Mouse (Mus musculus) heart, embryonic 14.5 days (tissue): ENCODE results near the gene Mettl13. TPM values are rescaled to one million over a fixed set of nuclear protein-coding genes. Genes with fewer than 3 reads are reported as not detected.

Experiments
- ATAC-seq: fragments of 200-750 bp; cut with Nextera tagmentation; 2 replicates; pipeline ENCODE4 v1.8.0; 2017; ENCODE audit warnings: low read depth, moderate TSS enrichment; ENCODE audit not compliant: insufficient number of reproducible peaks, insufficient read depth, low FRiP score
- H3K27ac ChIP-seq, 2 experiments: fragments of 200-500 bp in 1 of 2; fragments of 300-500 bp in 1 of 2; sonication (generic) in 1 of 2; replicated peaks in 1 of 2; 2 replicates each; pipeline ENCODE4 v1.5.1; 2012 to 2014; ENCODE audit warnings: low read depth in 2 of 2, low read length in 2 of 2, control low read depth in 1 of 2, mild to moderate bottlenecking in 1 of 2, mixed read lengths in 1 of 2; ENCODE audit not compliant: control insufficient read depth in 1 of 2, insufficient read depth in 1 of 2
- H3K27me3 ChIP-seq: fragments of 300-500 bp; sonication (generic); 2 replicates; pipeline ENCODE4 v1.6.1; 2014; ENCODE audit warnings: mild to moderate bottlenecking, low read length, control low read depth; ENCODE audit not compliant: control insufficient read depth, insufficient read depth
- H3K36me3 ChIP-seq: fragments of 300-500 bp; sonication (generic); 2 replicates; pipeline ENCODE4 v1.6.1; 2014; ENCODE audit warnings: mild to moderate bottlenecking, control low read depth, low read length, mixed read lengths; ENCODE audit not compliant: control insufficient read depth, insufficient read depth
- H3K4me1 ChIP-seq, 2 experiments: fragments of 200-500 bp in 1 of 2; fragments of 300-500 bp in 1 of 2; sonication (generic) in 1 of 2; 2 replicates each; pipeline ENCODE4 v1.6.1; 2012 to 2014; ENCODE audit warnings: low read length in 2 of 2, control low read depth in 1 of 2, mixed read lengths in 1 of 2; ENCODE audit not compliant: control insufficient read depth in 2 of 2, insufficient read depth in 2 of 2
- H3K4me2 ChIP-seq: fragments of 300-500 bp; sonication (generic); 2 replicates; pipeline ENCODE4 v1.6.1; 2014; ENCODE audit warnings: mild to moderate bottlenecking, low read length
- H3K4me3 ChIP-seq, 2 experiments: fragments of 200-500 bp in 1 of 2; fragments of 300-500 bp in 1 of 2; sonication (generic) in 1 of 2; 2 replicates each; pipeline ENCODE4 v1.5.1; 2012 to 2014; ENCODE audit warnings: low read length in 2 of 2, mild to moderate bottlenecking in 2 of 2, control low read depth in 1 of 2, low read depth in 1 of 2, moderate library complexity in 1 of 2; ENCODE audit not compliant: control insufficient read depth in 1 of 2, insufficient read depth in 1 of 2
- H3K9ac ChIP-seq: fragments of 300-500 bp; sonication (generic); 2 replicates; pipeline ENCODE4 v1.6.1; 2014; ENCODE audit warnings: mild to moderate bottlenecking, low read length
- H3K9me3 ChIP-seq: fragments of 300-500 bp; sonication (generic); 2 replicates; pipeline ENCODE4 v1.6.1; 2016; ENCODE audit warnings: low read length, control low read depth; ENCODE audit not compliant: control insufficient read depth
- WGBS: fragments of 180-500 bp; shearing (Covaris S2); extraction: QIAGEN DNeasy Blood & Tissue Kit; methylation state at CpG from one replicate; pipeline ENCODE4 v1.1.7; 2014; 5-methylcytosine and 5-hydroxymethylcytosine counted together
- polyA plus RNA-seq: library from polyadenylated mRNA; unstranded; fragments of >200 nt; fragmentation: Nextera tagmentation; extraction: Ambion mirVana; gene quantifications from 2 replicates; pipeline ENCODE4 v1.2.1, GENCODE M21; 2014

Mettl13 gene
- polyA plus RNA-seq, 1 experiment from 2014 or later = 6.9 TPM

GRCm38 (mm10) chr1:162552956-162553355 lies 4.6 kb upstream of the Mettl13 start:
- Histone ChIP-seq H3K4me1 (no peaks in the 10 kb centered on the region), H3K27ac (no peak overlapping the region), H3K4me3 (no peak overlapping the region), H3K4me2 (no peak overlapping the region), H3K9me3 (no peaks in the 10 kb centered on the region), H3K9ac (no peak overlapping the region), H3K27me3 (no peaks in the 10 kb centered on the region), H3K36me3 (no peaks in the 10 kb centered on the region)
- 43% methylated on average over 9 of the region's 9 CpGs for WGBS
- no peak for ATAC-seq

DNA sequence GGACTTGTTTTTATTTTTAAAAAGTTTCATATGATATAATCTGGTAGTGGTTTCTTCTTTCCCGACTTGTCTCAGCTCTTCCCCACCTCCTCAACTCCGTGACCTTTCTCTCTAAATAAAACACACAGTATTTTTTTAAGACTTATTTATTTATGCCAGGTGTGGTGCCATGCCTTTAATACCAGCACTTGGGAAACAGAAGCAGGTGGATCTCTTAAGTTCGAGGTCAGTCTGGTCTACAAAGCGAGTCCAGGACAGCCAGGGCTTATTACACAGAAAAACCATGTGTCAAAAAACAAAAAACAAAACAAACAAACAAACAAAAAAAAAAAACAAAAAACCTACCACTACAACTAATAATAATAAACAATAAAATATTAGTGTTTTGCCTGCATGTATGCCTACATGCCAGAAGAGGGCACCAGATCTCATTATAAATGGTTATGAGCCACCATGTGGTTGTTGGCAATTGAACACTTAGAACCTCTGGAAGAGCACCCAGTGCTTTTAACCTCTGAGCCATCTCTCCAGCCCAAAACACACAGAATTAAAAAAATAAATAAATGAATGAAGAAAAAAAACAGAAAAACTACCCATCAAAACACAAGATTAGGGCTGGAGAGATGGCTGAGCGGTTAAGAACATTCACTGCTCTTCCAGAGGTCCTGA lies 1.4 kb upstream of the Mettl13 start:
- H3K27ac ChIP-seq = no peak overlapping the region
- WGBS = 72% methylated on average over 5 of the region's 5 CpGs
- no peak overlapping the region for H3K4me3 ChIP-seq
- H3K4me1 ChIP-seq = peaks cover 0 to 11% of the 10 kb centered on the region in 2 experiments; a peak in 2 of 4 replicates
- no peaks in the 10 kb centered on the region for H3K27me3 ChIP-seq
- no peak overlapping the region for H3K9ac ChIP-seq
- H3K9me3 ChIP-seq = no peaks in the 10 kb centered on the region
- H3K4me2 ChIP-seq = no peak overlapping the region
- ATAC-seq = no peak
- peaks cover 17% of the 10 kb centered on the region for H3K36me3 ChIP-seq

DNA sequence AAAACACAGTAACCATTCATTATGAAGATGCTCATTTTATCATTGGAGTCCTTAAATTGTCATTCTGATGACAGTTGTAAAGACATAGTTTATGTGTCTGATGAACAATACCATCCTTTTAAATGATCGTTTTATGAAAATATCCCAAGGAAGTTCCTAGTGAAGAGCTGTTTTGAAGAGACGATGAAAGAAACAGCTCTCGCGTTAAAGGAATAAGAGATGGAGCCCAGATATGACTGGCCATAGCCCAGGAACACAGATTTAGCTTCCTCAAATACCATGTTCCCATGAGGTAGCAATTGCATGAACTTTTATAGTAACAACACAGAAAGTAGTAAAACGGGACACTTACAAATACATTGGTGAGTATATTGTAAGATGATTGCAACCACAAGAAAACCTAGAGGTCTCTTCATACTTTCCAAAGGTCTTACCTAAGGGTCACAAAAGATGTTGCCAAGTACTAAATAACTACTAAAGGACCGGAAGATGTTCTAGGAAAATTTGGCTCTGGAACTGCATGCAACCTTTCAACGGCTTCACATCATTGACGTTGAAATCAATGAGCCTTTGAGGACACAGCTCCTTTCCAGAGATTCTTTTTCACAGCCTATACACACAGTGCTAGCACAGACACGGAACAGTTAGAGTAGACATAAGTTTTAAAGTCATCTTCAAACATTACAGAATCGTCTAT lies 714 bp upstream of the Mettl13 start:
- peak overlapping the region in 1 of 2 experiments; percentile 81; a peak in 3 of 4 replicates for H3K4me3 ChIP-seq
- no peaks in the 10 kb centered on the region for H3K9me3 ChIP-seq
- H3K4me2 ChIP-seq = peak overlapping the region; percentile 85
- no peak for ATAC-seq
- H3K4me1 ChIP-seq = peaks cover 0 to 11% of the 10 kb centered on the region in 2 experiments; a peak in 2 of 4 replicates
- peak overlapping the region in 1 of 2 experiments; percentile 73; a peak in 3 of 4 replicates for H3K27ac ChIP-seq
- no peaks in the 10 kb centered on the region for H3K27me3 ChIP-seq
- H3K36me3 ChIP-seq = peaks cover 24% of the 10 kb centered on the region
- peak overlapping the region; percentile 83 for H3K9ac ChIP-seq
- 57% methylated on average over 10 of the region's 10 CpGs for WGBS

- peak overlapping the region; percentile 77 to 81 for H3K4me3 ChIP-seq
- peaks cover 0 to 11% of the 10 kb centered on the region in 2 experiments; a peak in 2 of 4 replicates for H3K4me1 ChIP-seq
- WGBS = 6% methylated on average over 10 of the region's 10 CpGs
- peaks cover 39% of the 10 kb centered on the region for H3K36me3 ChIP-seq
- H3K9ac ChIP-seq = peak overlapping the region; percentile 83
- no peak for ATAC-seq
- peak overlapping the region; percentile 85 for H3K4me2 ChIP-seq
- H3K9me3 ChIP-seq = no peaks in the 10 kb centered on the region
- no peak overlapping the region for H3K27ac ChIP-seq
- H3K27me3 ChIP-seq = no peaks in the 10 kb centered on the region
Observed at GRCm38 (mm10) chr1:162547607-162548006, 744 bp downstream of the Mettl13 start.

DNA sequence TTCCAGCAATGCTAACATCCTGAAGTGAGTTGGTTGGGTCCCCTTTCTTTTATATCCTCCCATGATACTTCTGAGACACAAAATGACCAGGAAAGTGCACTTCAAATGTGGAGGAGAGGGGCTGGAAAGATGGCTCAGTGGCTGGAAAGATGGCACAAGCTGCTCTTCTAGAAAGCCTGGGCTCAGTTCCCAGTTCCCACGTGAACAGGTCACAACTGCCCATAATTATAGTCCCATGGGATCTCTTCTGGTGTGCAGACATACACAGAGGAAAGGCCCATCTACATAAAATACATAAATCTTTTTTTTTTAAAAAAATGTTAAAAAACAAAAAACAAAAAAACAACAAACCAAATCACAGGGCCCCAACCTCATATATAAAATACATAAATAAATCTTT lies 5.1 kb downstream of the Mettl13 start:
- peaks cover 81% of the 10 kb centered on the region for H3K36me3 ChIP-seq
- no peak for ATAC-seq
- H3K9ac ChIP-seq = no peak overlapping the region
- no peaks in the 10 kb centered on the region for H3K27me3 ChIP-seq
- H3K27ac ChIP-seq = no peak overlapping the region
- H3K4me1 ChIP-seq = peaks cover 0 to 11% of the 10 kb centered on the region in 2 experiments; a peak in 2 of 4 replicates
- no peak overlapping the region for H3K4me3 ChIP-seq
- no peaks in the 10 kb centered on the region for H3K9me3 ChIP-seq
- 81% methylated on average over 1 of the region's 1 CpGs for WGBS
- no peak overlapping the region for H3K4me2 ChIP-seq

DNA sequence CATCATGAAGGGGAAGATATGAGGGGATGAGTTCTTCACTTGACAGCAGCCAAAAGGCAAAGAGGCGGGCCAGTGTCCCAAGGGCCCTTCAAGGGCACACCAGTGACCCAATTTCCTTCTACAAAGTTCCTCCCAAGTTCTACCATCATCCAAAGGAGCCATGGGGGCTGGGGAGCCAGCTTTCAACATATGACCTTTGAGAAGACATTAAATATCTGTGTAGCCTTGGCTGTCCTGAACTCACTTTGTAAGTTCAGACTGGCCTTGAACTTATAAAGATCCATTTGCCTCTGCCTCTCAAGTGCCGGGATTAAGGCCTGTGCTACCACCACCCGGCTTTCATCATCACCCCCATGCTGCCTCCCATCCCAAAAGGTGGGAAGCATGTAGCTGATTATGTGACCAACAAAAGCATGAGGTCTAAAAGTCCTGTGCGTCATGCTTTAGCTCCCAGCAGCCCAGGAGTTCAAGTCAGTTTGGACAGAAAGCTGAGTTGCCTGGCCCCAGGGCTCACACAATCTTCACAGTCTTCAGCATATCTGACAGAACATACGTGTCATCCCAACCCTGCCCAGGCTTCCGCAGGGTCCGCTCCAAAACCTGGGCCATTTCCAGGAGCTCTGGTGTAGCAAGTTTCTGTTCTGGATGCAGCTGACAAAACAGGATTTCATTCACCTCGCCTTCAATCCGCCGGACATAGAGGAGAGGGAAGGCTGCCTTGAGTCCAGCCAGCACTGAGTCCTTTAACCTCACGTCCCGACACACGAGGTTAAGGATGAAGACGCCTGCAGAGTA lies 14.4 kb downstream of the Mettl13 start:
- no peaks in the 10 kb centered on the region for H3K9me3 ChIP-seq
- no peak overlapping the region for H3K9ac ChIP-seq
- no peaks in the 10 kb centered on the region for H3K27me3 ChIP-seq
- no peak overlapping the region for H3K4me3 ChIP-seq
- no peak for ATAC-seq
- peaks cover 61% of the 10 kb centered on the region for H3K36me3 ChIP-seq
- H3K4me2 ChIP-seq = no peak overlapping the region
- no peak overlapping the region for H3K27ac ChIP-seq
- H3K4me1 ChIP-seq = no peaks in the 10 kb centered on the region
- WGBS = 90% methylated on average over 14 of the region's 14 CpGs

DNA sequence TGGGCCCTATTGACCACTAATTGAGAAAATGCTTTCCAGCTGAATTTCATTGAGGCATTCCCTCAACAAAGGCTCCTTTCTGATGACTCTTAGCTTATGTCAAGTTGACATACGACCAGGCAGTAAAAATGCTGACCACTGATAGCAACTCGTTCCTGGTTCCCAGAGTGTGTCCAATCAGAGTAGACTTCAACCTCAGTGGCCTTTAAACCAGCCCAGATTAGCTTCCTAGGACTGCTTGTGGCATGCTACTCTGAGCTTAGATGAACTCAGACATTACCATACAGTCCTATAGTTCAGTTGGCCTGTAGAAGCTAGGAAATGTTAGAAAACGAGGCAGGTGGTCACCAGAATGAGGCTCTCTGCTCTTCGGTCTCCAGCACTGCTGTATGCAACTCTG lies 16.0 kb downstream of the Mettl13 start:
- Histone ChIP-seq H3K9ac (no peak overlapping the region), H3K4me2 (no peak overlapping the region), H3K4me1 (no peaks in the 10 kb centered on the region), H3K27ac (no peak overlapping the region), H3K27me3 (no peaks in the 10 kb centered on the region), H3K9me3 (no peaks in the 10 kb centered on the region), H3K4me3 (no peak overlapping the region), H3K36me3 (peaks cover 47% of the 10 kb centered on the region)
- 66% methylated on average over 4 of the region's 4 CpGs for WGBS
- ATAC-seq = no peak
